Mouse (Mus musculus): ENCODE measurements around the gene Cacna1f.

Cacna1f gene

GRCm38 (mm10) chrX:7632560-7632959 lies 25.7 kb downstream of the Cacna1f start:
- DNase-seq (ENCODE audit: low read depth, low spot score): no peak

GRCm38 (mm10) chrX:7635101-7635500 lies 28.2 kb downstream of the Cacna1f start:
- no peak for DNase-seq (ENCODE audit: low read depth, low spot score)

DNA sequence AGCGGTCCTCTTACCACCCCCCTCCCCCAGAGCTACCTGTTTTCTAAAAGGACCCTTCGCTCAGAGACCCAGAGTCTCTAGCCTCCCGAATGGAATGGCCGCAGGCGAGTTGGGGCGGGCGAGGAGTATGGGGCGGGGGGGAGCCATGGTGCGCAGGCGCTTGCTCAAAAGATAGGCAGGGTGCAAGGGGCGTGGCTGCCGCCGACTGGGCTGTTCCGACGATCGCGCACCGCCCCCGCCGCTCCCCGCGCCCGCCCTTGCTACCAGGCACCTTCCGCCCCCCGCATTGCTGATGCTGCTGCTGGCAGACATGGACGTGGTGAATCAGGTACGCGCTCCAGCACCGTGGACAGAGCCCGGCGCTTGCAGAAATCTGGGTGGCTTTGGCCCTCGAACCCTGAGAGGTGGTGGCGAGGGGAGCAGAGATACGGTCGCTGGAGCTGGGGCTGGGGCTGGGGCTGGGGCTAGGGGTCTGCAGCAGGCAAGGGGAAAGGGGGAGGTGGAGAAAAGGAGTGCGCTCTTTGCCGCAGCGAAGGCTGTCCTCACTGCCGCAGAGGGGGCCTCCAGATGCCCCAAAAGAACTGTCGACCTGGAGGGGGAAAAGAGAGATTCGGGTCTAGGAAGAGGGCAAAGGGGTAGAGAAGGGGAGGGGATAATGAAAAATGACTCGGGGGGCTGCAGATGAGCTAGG lies 31.7 kb downstream of the Cacna1f start, which contains the start of gene Syp:
Gene Syp, plus strand, starts transcription at position 71 of the 691 bp plus-strand sequence.
- DNase-seq (ENCODE audit: low read depth, low spot score): peak; percentile 51

GRCm38 (mm10) chrX:7639536-7640325 lies 32.8 kb downstream of the Cacna1f start:
- no peak for DNase-seq (ENCODE audit: low read depth, low spot score)

DNA sequence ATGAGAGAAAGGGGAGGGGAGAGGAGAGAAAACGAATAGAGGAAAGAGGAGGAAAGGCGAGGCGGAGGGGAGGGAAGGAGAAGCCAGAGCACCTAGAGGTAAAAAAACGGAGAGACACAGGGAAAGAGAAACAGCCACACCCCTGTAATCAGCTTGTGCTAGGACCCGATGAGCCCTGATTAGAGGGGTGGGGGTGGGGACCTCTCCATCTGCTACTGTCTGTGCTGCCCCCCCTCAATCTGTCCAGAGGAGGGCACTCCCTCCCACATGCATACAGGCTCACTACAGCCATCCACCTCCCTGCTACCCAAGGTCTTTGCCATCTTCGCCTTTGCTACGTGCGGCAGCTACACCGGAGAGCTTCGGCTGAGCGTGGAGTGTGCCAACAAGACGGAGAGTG lies 33.9 kb downstream of the Cacna1f start:
- DNase-seq (ENCODE audit: low read depth, low spot score): no peak

DNA sequence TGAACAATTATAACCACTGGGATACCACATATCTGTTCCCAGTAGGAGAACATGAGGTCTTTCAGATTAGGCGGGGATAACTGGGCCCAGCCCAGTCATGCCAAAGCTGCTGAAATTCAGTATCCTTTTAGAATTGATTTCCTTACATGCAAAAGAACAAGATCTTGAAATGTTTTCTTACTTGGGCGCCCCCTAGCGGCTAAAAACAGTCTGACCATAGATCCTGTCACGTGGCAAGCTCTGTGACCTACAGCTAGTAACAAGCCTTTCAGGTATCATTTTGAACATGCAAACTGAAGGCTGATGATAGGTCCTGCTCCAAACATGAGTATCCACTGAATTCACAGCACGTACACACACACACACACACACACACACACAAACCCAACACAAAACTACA lies 38.5 kb downstream of the Cacna1f start:
- DNase-seq (ENCODE audit: low read depth, low spot score): no peak

- peak; percentile 85 for DNase-seq (ENCODE audit: low read depth, low spot score)
Measured at GRCm38 (mm10) chrX:7648671-7649304, 41.9 kb downstream of the Cacna1f start.

GRCm38 (mm10) chrX:7657221-7657639 lies 50.3 kb downstream of the Cacna1f start, which contains the start of gene Prickle3:
Prickle3 (plus strand) TSS chrX:7657260.
- no peak for DNase-seq (ENCODE audit: low read depth, low spot score)

DNA sequence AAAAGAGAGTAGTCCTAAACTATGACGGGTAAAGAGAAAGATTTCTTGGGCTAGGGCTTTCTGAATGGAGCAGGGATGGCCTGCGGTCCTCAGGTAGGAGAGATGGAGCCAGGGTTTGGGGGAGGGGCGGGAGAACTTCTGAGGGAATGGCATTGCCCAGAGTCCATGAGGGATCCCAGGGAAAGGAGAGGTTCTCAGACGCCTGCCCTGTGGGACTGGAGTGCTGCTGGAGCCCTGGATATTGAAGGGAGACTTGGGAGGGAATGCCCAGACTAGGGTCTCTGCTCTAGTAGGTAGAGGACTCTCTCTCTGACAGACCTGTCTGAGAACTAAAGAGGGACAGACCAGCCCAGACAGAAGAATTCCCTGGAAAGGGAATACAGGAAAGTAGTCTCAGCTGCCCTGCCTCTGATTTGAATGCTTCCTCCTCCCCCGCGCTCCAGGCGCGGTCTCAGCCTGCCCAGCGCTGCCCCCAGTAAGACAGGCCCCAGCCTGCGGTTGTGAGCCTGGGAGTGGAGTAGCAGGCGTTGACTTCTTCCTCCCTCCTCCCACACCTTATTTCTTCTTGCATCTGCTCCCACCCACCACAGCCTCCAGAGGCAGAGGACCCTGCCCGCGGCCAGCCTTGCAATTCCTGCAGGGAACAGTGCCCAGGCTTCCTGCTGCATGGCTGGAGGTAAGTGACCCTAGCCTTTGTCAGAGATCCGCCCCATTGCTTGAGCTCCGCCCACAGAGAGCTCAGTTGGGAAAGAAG lies 51.3 kb downstream of the Cacna1f start:
- DNase-seq (ENCODE audit: low read depth, low spot score): no peak

GRCm38 (mm10) chrX:7658785-7659589 lies 52.1 kb downstream of the Cacna1f start:
- DNase-seq (ENCODE audit: low read depth, low spot score): no peak

- DNase-seq (ENCODE audit: low read depth, low spot score): no peak
Measured at GRCm38 (mm10) chrX:7661086-7661485, 54.2 kb downstream of the Cacna1f start.

DNA sequence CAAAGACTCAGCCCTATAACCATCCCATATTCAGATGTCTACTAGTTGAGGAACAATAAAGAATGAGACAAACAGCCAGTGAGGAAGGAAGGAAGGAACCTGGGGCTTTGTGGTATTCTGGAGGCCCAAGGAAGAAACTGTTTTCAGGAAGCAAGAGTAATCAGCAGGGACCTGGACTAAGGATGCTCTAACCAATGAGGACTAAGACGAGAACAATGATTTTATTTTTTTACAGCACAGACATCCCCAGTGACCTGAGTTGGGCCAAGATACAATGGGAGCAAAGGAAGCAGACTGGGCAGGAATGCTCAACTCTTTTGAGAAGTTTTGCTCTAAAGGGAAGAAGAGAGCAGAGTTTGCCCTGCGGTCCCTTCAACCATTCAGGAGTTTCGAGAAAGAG lies 56.1 kb downstream of the Cacna1f start:
- DNase-seq (ENCODE audit: low read depth, low spot score): no peak

- DNase-seq (ENCODE audit: low read depth, low spot score): no peak
Measured at GRCm38 (mm10) chrX:7664791-7665190, 57.9 kb downstream of the Cacna1f start.

- DNase-seq (ENCODE audit: low read depth, low spot score): no peak
Measured at GRCm38 (mm10) chrX:7665739-7666502, 59.0 kb downstream of the Cacna1f start.

- DNase-seq (ENCODE audit: low read depth, low spot score): peak; percentile 40
Measured at GRCm38 (mm10) chrX:7670390-7670881, 63.6 kb downstream of the Cacna1f start.

DNA sequence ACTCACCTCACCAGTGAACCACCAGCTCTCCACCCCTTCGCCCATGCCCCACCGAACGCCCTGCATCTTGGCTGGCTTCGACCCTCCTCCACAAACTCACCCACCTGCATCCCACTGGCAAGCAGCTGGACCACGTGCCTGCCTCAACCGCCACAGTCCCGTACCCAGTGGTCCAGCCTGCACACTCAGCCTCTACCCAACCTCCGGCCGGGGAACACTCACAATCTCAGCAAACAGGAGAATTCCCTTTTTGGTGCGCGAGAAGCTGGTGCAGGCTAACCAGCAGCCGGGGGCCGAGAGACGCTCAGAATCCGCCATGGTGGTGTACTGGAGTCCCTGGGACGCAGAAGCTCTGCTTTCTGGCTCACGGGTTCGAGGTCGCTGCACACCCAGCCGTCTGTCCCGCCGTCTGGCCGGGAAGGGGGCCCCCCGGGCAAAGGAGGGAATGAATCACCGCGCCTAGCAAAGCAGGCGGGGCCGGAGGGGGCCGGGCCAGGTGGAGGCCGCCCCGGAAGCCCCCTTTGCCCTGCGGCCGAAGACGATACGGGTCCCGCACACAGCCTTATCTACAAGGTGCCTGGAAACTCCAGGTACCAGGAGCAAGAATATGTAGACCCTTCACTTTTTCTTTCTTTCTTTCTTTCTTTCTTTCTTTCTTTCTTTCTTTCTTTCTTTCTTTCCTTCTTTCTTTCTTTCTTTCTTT lies 64.2 kb downstream of the Cacna1f start, which contains the start of gene Plp2:
Gene Plp2, minus strand, starts transcription at position 470 of the 703 bp plus-strand sequence.
- DNase-seq (ENCODE audit: low read depth, low spot score): no peak

DNA sequence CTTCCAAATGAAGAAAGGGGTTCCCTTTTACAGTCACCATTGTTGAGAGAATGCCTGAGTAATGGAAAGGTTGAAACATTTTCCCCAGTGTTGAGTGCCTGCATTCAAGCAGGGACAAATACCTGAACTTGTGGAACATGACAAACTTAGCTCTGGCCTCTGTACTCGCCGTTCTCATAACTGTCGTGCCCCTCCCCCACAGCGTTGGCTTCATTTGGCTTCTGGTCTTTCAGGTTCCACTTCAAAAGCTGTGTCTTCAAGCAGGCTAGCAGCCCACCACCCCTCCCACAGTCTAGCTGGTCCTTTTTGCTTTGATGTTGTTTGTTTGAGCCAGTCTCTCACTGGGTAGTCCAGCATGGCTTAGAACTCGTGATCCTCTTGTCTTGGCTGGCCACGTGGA lies 65.9 kb downstream of the Cacna1f start:
- DNase-seq (ENCODE audit: low read depth, low spot score): no peak

GRCm38 (mm10) chrX:7673578-7674281 lies 66.8 kb downstream of the Cacna1f start:
- DNase-seq (ENCODE audit: low read depth, low spot score): no peak

Measured in brain, embryonic 18.5 days (tissue).